Mouse (Mus musculus) fibroblast of lung, adult 2 months (primary cell): ENCODE results near the gene Tcam1.

Experiments
- DNase-seq: peaks from one replicate; pipeline ENCODE4 v3.0.0-alpha.2; 2011; ENCODE audit warnings: low read depth

Gene Tcam1

GRCm38 (mm10) chr11:106273811-106274210 lies 2.7 kb upstream of the Tcam1 start:
- DNase-seq: no peak

- DNase-seq: no peak
Observed at GRCm38 (mm10) chr11:106274374-106274773, 2.1 kb upstream of the Tcam1 start.

- no peak for DNase-seq
Observed at GRCm38 (mm10) chr11:106274971-106275411, 1.5 kb upstream of the Tcam1 start.

GRCm38 (mm10) chr11:106282452-106282851 lies 6.0 kb downstream of the Tcam1 start:
- no peak for DNase-seq

- DNase-seq: no peak
Observed at GRCm38 (mm10) chr11:106283371-106283770, 6.9 kb downstream of the Tcam1 start.

- no peak for DNase-seq
Observed at GRCm38 (mm10) chr11:106284126-106284525, 7.7 kb downstream of the Tcam1 start.

- no peak for DNase-seq
Observed at GRCm38 (mm10) chr11:106286206-106286605, 9.7 kb downstream of the Tcam1 start.

- DNase-seq: no peak
Observed at GRCm38 (mm10) chr11:106286987-106287386, 10.5 kb downstream of the Tcam1 start.

- no peak for DNase-seq
Observed at GRCm38 (mm10) chr11:106289369-106289768, 12.9 kb downstream of the Tcam1 start.

- no peak for DNase-seq
Observed at GRCm38 (mm10) chr11:106290376-106290775, 13.9 kb downstream of the Tcam1 start.

- DNase-seq: no peak
Observed at GRCm38 (mm10) chr11:106291861-106292260, 15.4 kb downstream of the Tcam1 start.

- DNase-seq: no peak
Observed at GRCm38 (mm10) chr11:106301765-106302164, 25.3 kb downstream of the Tcam1 start, which contains the start of gene Gh. TSS of gene Gh (minus strand) at chr11:106301865.

GRCm38 (mm10) chr11:106302634-106303033 lies 26.2 kb downstream of the Tcam1 start:
- DNase-seq: peak; percentile 42

GRCm38 (mm10) chr11:106305348-106306064 lies 29.0 kb downstream of the Tcam1 start:
- no peak for DNase-seq

- DNase-seq: no peak
Observed at GRCm38 (mm10) chr11:106306065-106306385, 29.6 kb downstream of the Tcam1 start.

GRCm38 (mm10) chr11:106306758-106307157 lies 30.3 kb downstream of the Tcam1 start:
- no peak for DNase-seq

- DNase-seq: no peak
Observed at GRCm38 (mm10) chr11:106307432-106307831, 31.0 kb downstream of the Tcam1 start.

GRCm38 (mm10) chr11:106308162-106308561 lies 31.7 kb downstream of the Tcam1 start:
- DNase-seq: no peak

GRCm38 (mm10) chr11:106310123-106310522 lies 33.7 kb downstream of the Tcam1 start:
- DNase-seq: no peak

- no peak for DNase-seq
Observed at GRCm38 (mm10) chr11:106313533-106313932, 37.1 kb downstream of the Tcam1 start.

GRCm38 (mm10) chr11:106314333-106314812 lies 37.9 kb downstream of the Tcam1 start, which contains the start of gene Cd79b:
TSS of gene Cd79b (minus strand) at chr11:106314762.
- no peak for DNase-seq

- DNase-seq: no peak
Observed at GRCm38 (mm10) chr11:106316416-106316815, 39.9 kb downstream of the Tcam1 start.

- DNase-seq: no peak
Observed at GRCm38 (mm10) chr11:106317801-106318200, 41.3 kb downstream of the Tcam1 start.
